Mouse (Mus musculus): ENCODE data around the gene Cd300c2.

DNA sequence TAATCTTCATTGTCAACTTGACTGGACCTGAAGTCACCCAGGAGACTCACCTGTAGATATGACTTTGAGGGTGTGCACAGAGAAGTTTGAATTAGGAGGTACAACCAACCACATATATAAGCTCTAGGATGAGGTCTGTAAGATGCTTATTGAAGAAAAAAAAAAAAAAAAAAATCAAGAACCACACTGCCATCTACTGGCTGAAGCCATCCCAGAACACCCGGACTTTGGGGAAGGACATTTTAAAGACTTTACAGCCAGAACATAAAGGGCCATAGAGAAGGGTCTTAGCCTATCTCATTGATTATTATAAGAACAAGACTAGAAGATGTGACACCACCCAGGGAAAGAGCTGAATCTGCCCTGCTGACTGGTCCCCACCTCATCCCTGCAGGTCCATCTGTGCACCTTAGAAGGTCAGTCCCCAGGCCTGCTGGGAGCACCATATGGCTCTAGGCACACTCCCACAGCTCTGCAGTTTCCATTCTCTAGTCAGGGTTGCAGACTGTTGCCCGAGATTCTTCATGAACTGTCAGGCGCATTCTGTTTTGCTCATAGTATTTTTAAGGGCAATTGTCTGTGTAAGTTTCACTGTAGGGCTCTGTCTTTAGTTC, 47.7 kb upstream of the Cd300c2 start:
- TF ChIP-seq ZC3H11A (IDR thresholded peaks at IDR 0.05; ENCODE audit: borderline replicate concordance, low read depth, low read length) = no peak
- no peak for TF ChIP-seq CHD2 (IDR thresholded peaks at IDR 0.05; ENCODE audit: low read depth, low read length)
- no peak for TF ChIP-seq MAFK (IDR thresholded peaks at IDR 0.05; ENCODE audit: insufficient read depth, low read depth, low read length)
